Mouse (Mus musculus): Measurements from ENCODE around the gene Cped1. TPM values are rescaled to one million over a fixed set of nuclear protein-coding genes. Genes with fewer than 3 reads are reported as not detected.

The Cped1 gene
- polyA plus RNA-seq, 1 experiment from 2014 or later = 8.4 TPM

- H3K9me3 ChIP-seq = no peaks in the 10 kb centered on the region
- H3K4me1 ChIP-seq = peaks cover 23% of the 10 kb centered on the region
- no peaks in the 10 kb centered on the region for H3K36me3 ChIP-seq
- no peak for DNase-seq (ENCODE audit: low spot score)
- WGBS = 49% methylated on average over 17 of the region's 17 CpGs
- H3K27ac ChIP-seq = 0 out of 2 replicates have a peak overlapping the region, but pooled peaks have one; percentile 6
- H3K4me3 ChIP-seq = no peak overlapping the region
- no peaks in the 10 kb centered on the region for H3K27me3 ChIP-seq (ENCODE audit: insufficient read depth, poor library complexity, severe bottlenecking)
Observed at GRCm38 (mm10) chr6:22002521-22003199, 16.9 kb downstream of the Cped1 start.

- peaks cover 23% of the 10 kb centered on the region for H3K4me1 ChIP-seq
Observed at GRCm38 (mm10) chr6:22003200-22003587, 17.5 kb downstream of the Cped1 start.

DNA sequence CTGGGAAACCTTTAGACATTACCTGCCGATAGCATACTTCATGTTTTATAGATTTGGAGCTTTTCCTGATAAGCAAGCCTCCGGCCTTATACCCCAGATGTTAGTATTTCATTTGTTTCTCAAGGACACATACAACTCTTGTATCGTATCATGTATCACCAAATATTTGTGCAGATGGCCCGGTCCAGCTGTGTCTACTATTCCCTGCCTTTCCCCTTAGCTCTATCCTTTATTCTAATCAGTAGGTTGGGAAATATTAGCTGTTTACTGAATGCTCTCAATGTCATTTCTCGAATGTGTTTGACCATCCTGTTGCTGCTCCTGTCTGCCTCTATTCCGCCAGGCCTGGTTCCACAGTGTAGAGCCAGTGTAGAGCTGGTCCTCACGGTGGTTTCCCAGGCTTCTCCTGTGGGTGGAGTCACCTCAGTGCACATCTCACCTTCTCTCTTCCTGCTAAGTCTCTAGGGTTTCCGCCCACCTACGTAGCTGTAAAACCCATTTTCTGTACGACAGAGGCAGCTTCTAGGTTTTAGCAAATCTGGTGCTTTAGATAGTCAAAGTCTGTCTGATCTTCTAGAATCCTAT lies 18.3 kb downstream of the Cped1 start:
- H3K9me3 ChIP-seq = no peaks in the 10 kb centered on the region
- DNase-seq (ENCODE audit: low spot score) = no peak
- 77% methylated on average over 10 of the region's 10 CpGs for WGBS
- no peaks in the 10 kb centered on the region for H3K36me3 ChIP-seq
- H3K4me3 ChIP-seq = no peak overlapping the region
- H3K27me3 ChIP-seq (ENCODE audit: insufficient read depth, poor library complexity, severe bottlenecking) = no peaks in the 10 kb centered on the region
- peaks cover 20% of the 10 kb centered on the region for H3K4me1 ChIP-seq
- no peak overlapping the region for H3K27ac ChIP-seq

More at GRCm38 (mm10) chr6:22003200-22003587, 17.5 kb downstream of the Cped1 start:
- WGBS = 15% methylated on average over 6 of the region's 6 CpGs
- DNase-seq (ENCODE audit: low spot score) = no peak
- Histone ChIP-seq H3K27me3 (ENCODE audit: insufficient read depth, poor library complexity, severe bottlenecking) (no peaks in the 10 kb centered on the region), H3K4me3 (no peak overlapping the region), H3K9me3 (no peaks in the 10 kb centered on the region), H3K27ac (0 out of 2 replicates have a peak overlapping the region, but pooled peaks have one; percentile 6), H3K36me3 (no peaks in the 10 kb centered on the region)

DNA sequence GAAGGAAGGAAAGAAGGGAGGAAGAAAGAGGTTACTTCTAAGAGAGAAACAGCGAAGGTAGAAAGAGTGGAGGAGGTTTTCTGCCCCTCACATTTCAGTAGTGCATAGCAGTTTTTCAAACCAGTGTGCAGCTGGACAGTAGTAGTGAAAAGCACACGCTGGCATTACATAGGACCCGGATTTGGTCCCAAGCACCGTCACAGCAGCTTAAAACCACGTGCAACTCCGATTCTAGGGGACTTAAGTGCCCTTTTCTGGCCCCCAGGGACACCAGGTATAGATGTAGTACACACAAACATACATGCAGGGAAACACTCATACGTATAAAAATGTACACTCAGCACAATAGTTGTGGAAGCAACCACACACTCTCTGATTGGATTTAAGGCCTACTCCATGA lies 22.6 kb downstream of the Cped1 start:
- WGBS = 85% methylated on average over 7 of the region's 7 CpGs

GRCm38 (mm10) chr6:22010258-22010657 lies 24.5 kb downstream of the Cped1 start:
- no peak for DNase-seq (ENCODE audit: low spot score)
- Histone ChIP-seq H3K36me3 (no peaks in the 10 kb centered on the region; the same call in 1 of the 2 replicates), H3K27ac (no peak overlapping the region), H3K9me3 (no peaks in the 10 kb centered on the region), H3K4me3 (no peak overlapping the region), H3K27me3 (ENCODE audit: insufficient read depth, poor library complexity, severe bottlenecking) (no peaks in the 10 kb centered on the region), H3K4me1 (0 out of 2 replicates have a peak, but pooled peaks cover 5% of the 10 kb centered on the region)
- WGBS = 91% methylated on average over 12 of the region's 12 CpGs

More for the DNA sequence above, 22.6 kb downstream of the Cped1 start:
- DNase-seq (ENCODE audit: low spot score) = no peak
- Histone ChIP-seq H3K4me3 (no peak overlapping the region), H3K9me3 (no peaks in the 10 kb centered on the region), H3K4me1 (no peaks in the 10 kb centered on the region), H3K27ac (no peak overlapping the region), H3K27me3 (ENCODE audit: insufficient read depth, poor library complexity, severe bottlenecking) (no peaks in the 10 kb centered on the region), H3K36me3 (no peaks in the 10 kb centered on the region)

DNA sequence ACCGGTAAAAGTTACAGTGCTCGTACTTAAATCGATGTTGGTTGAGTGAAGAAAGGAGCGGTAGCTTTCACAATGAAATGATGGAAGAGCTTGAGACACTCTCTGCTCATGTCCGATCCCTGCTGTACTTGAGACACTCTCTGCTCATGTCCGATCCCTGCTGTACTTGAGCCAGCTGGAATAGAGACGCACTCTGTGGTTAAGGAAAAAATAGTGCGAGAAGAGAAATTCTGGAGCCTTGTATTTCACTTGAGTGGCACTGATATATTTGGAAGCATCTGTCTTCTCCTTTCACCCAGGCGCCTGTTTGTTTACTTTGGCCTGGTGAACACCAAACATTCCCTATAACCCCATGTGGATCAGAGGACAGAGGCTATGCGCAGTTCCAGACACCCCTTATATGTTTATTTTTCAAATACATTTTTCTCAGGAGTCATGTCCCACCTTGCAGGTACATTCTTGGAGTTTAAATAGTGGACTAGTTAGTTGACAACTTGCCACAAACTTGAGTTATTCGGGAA lies 25.1 kb downstream of the Cped1 start:
- Histone ChIP-seq H3K9me3 (no peaks in the 10 kb centered on the region), H3K4me3 (no peak overlapping the region), H3K36me3 (no peaks in the 10 kb centered on the region; the same call in 1 of the 2 replicates), H3K4me1 (0 out of 2 replicates have a peak, but pooled peaks cover 5% of the 10 kb centered on the region), H3K27ac (no peak overlapping the region), H3K27me3 (ENCODE audit: insufficient read depth, poor library complexity, severe bottlenecking) (no peaks in the 10 kb centered on the region)
- DNase-seq (ENCODE audit: low spot score) = no peak
- WGBS = 86% methylated on average over 11 of the region's 11 CpGs

DNA sequence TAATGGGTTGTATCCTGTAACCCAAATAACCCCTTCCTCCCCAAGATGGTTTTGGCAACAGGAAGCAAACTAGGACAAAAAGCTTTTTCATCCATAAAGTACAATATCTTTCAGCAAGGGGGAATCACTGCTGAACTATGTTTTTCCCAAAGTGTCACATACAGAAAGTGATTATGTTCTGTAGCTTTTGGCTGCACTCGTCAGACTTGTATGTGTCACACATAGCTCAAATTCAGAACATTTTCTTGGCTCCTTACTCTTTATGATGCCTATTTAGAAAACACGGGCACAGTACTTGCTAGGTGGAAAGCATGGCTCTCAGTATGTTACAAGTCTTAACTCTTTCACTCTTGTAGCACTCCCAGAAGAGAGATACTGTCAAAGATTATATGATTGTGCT lies 25.8 kb downstream of the Cped1 start:
- Histone ChIP-seq H3K27ac (no peak overlapping the region), H3K4me1 (0 out of 2 replicates have a peak, but pooled peaks cover 5% of the 10 kb centered on the region), H3K36me3 (no peaks in the 10 kb centered on the region; the same call in 1 of the 2 replicates), H3K9me3 (no peaks in the 10 kb centered on the region), H3K27me3 (ENCODE audit: insufficient read depth, poor library complexity, severe bottlenecking) (no peaks in the 10 kb centered on the region), H3K4me3 (no peak overlapping the region)
- WGBS = 66% methylated on average over 2 of the region's 2 CpGs
- DNase-seq (ENCODE audit: low spot score) = no peak

DNA sequence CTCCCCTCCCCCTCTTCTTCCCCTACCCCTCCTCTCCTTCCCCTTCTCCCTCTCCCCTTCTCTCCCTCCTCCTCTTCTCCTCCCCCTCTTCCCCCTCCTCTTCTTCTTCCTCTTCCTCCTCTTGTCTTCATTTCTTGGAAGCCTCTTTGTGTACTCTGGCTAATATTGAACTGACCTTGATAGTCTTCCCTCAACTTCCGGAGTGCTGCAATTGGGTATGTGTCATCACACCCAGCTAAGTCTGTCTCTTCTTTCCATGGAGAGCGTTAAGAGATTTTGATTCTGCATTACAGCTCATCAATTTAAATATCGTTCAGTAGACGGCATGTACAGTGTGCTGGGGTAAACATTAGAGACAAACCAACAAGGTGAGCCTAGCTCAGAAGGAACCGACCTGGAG lies 26.4 kb downstream of the Cped1 start:
- Histone ChIP-seq H3K4me1 (0 out of 2 replicates have a peak, but pooled peaks cover 5% of the 10 kb centered on the region), H3K27me3 (ENCODE audit: insufficient read depth, poor library complexity, severe bottlenecking) (no peaks in the 10 kb centered on the region), H3K9me3 (no peaks in the 10 kb centered on the region), H3K27ac (no peak overlapping the region), H3K36me3 (no peaks in the 10 kb centered on the region; the same call in 1 of the 2 replicates), H3K4me3 (no peak overlapping the region)
- no peak for DNase-seq (ENCODE audit: low spot score)
- WGBS = 72% methylated on average over 5 of the region's 5 CpGs

GRCm38 (mm10) chr6:22012501-22012900 lies 26.8 kb downstream of the Cped1 start:
- Histone ChIP-seq H3K4me3 (no peak overlapping the region), H3K27me3 (ENCODE audit: insufficient read depth, poor library complexity, severe bottlenecking) (no peaks in the 10 kb centered on the region), H3K27ac (no peak overlapping the region), H3K9me3 (no peaks in the 10 kb centered on the region), H3K4me1 (0 out of 2 replicates have a peak, but pooled peaks cover 5% of the 10 kb centered on the region), H3K36me3 (no peaks in the 10 kb centered on the region; the same call in 1 of the 2 replicates)
- no peak for DNase-seq (ENCODE audit: low spot score)
- WGBS = 69% methylated on average over 5 of the region's 5 CpGs

GRCm38 (mm10) chr6:22013394-22013793 lies 27.7 kb downstream of the Cped1 start:
- no peak overlapping the region for H3K27ac ChIP-seq
- H3K4me3 ChIP-seq = no peak overlapping the region
- DNase-seq (ENCODE audit: low spot score) = no peak
- 0 out of 2 replicates have a peak, but pooled peaks cover 5% of the 10 kb centered on the region for H3K4me1 ChIP-seq
- H3K36me3 ChIP-seq = no peaks in the 10 kb centered on the region; the same call in 1 of the 2 replicates
- H3K9me3 ChIP-seq = no peaks in the 10 kb centered on the region
- H3K27me3 ChIP-seq (ENCODE audit: insufficient read depth, poor library complexity, severe bottlenecking) = no peaks in the 10 kb centered on the region
- WGBS = 88% methylated on average over 3 of the region's 3 CpGs

DNA sequence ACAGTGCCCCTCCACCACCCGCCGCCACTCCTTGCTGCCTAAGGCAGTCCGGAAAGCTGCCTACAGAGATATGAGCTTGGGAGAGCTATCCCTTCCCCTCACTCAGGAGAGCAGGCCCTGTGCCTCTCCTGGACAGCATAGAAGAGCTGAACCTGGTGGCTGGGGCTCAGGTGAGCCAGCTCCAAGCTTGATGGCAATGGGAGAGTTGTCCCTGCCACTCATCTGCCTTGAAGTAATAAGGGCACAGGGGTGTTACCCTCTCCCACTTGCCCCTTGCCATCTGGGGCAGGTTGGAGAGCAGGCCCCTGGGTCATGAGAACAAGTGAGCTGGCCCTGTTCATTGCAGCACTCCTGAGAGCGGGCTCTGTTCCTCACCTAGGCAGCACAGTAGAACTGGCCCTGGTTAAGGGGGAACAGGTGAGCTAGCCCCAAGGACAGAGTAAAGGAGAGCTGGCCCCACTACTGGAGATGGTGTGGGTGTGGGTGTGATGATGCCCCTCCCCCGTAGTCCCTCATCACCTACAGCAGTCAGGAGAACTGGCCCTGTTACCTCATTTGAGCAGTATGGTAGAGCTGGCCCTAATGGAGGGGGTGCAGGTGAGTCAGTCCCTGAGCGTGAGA lies 28.7 kb downstream of the Cped1 start:
- H3K4me3 ChIP-seq = no peak overlapping the region
- no peaks in the 10 kb centered on the region for H3K27me3 ChIP-seq (ENCODE audit: insufficient read depth, poor library complexity, severe bottlenecking)
- 84% methylated on average over 6 of the region's 6 CpGs for WGBS
- no peak for DNase-seq (ENCODE audit: low spot score)
- H3K4me1 ChIP-seq = peaks cover 9% of the 10 kb centered on the region
- no peaks in the 10 kb centered on the region; the same call in 1 of the 2 replicates for H3K36me3 ChIP-seq
- 0 out of 2 replicates have a peak overlapping the region, but pooled peaks have one; percentile 25 for H3K27ac ChIP-seq
- no peaks in the 10 kb centered on the region for H3K9me3 ChIP-seq

DNA sequence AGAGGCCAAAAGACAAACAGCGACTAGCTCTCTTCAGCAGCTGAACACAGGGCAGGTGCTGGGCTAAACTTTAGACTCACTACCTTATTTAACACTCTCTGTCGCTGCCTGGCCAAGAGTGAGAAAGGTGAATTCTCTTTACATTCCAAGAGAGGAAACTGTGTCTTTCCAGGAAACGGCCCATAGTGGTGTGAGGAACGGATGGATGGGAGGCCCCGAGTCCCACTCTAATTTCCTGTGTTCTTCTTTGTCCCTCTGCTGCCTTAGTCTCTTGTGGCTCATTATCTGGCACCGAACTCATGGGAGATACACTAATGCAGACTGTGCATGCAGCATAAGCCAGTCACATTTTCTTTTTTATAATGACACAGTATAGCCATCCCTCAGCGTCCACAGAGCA lies 31.9 kb downstream of the Cped1 start:
- no peaks in the 10 kb centered on the region for H3K9me3 ChIP-seq
- H3K4me3 ChIP-seq = no peak overlapping the region
- H3K36me3 ChIP-seq = no peaks in the 10 kb centered on the region; the same call in 1 of the 2 replicates
- no peak for DNase-seq (ENCODE audit: low spot score)
- no peak overlapping the region for H3K27ac ChIP-seq
- H3K4me1 ChIP-seq = peaks cover 9% of the 10 kb centered on the region
- H3K27me3 ChIP-seq (ENCODE audit: insufficient read depth, poor library complexity, severe bottlenecking) = no peaks in the 10 kb centered on the region
- WGBS = 62% methylated on average over 7 of the region's 7 CpGs

Measured in heart, embryonic 10.5 days (tissue).